Mouse (Mus musculus): Measurements from ENCODE around the gene Ywhah. TPM values are rescaled to one million over a fixed set of nuclear protein-coding genes. Genes with fewer than 3 reads are reported as not detected.
"Not testable (repeated sequence)": the region's sequence is repeated elsewhere in the genome, so short reads cannot be mapped to it uniquely, and the experiment has no call there.

The Ywhah gene
- polyA plus RNA-seq, 1 experiment = not detected

GRCm38 (mm10) chr5:33034916-33035315 is 16.3 kb downstream of the Ywhah start:
- Histone ChIP-seq H3K4me3 (ENCODE audit: insufficient read depth, low read depth, low read length) (no peak overlapping the region), H3K27ac (ENCODE audit: insufficient read depth, low read depth, low read length) (no peak overlapping the region), H3K4me1 (ENCODE audit: control insufficient read depth, insufficient read depth, low read length) (peaks cover 11% of the 10 kb centered on the region)
- 58% methylated on average over 3 of the region's 3 CpGs for WGBS
- TF ChIP-seq CTCF (IDR thresholded peaks at IDR 0.05; ENCODE audit: insufficient read depth, low read depth, low read length) (no peak), POLR2A (IDR thresholded peaks at IDR 0.05; ENCODE audit: insufficient read depth, low read depth, low read length) (no peak)

GRCm38 (mm10) chr5:33038656-33039509 is 20.3 kb downstream of the Ywhah start:
- Histone ChIP-seq H3K27ac (ENCODE audit: insufficient read depth, low read depth, low read length) (no peak overlapping the region), H3K4me1 (ENCODE audit: control insufficient read depth, insufficient read depth, low read length) (peaks cover 4% of the 10 kb centered on the region; the same call in 1 of the 2 replicates), H3K4me3 (ENCODE audit: insufficient read depth, low read depth, low read length) (no peak overlapping the region)
- WGBS = 45% methylated on average over 13 of the region's 13 CpGs
- TF ChIP-seq CTCF (IDR thresholded peaks at IDR 0.05; ENCODE audit: insufficient read depth, low read depth, low read length) (no peak), POLR2A (IDR thresholded peaks at IDR 0.05; ENCODE audit: insufficient read depth, low read depth, low read length) (no peak)

GRCm38 (mm10) chr5:33039510-33039911 is 20.9 kb downstream of the Ywhah start:
- no peak for TF ChIP-seq POLR2A (IDR thresholded peaks at IDR 0.05; ENCODE audit: insufficient read depth, low read depth, low read length)
- TF ChIP-seq CTCF (IDR thresholded peaks at IDR 0.05; ENCODE audit: insufficient read depth, low read depth, low read length) = peak; percentile 29; the same call in 1 of the 2 replicates
- H3K4me3 ChIP-seq (ENCODE audit: insufficient read depth, low read depth, low read length) = no peak overlapping the region
- no peaks in the 10 kb centered on the region for H3K4me1 ChIP-seq (ENCODE audit: control insufficient read depth, insufficient read depth, low read length)
- 5% methylated on average over 13 of the region's 13 CpGs for WGBS
- no peak overlapping the region for H3K27ac ChIP-seq (ENCODE audit: insufficient read depth, low read depth, low read length)

- not testable (repeated sequence) for H3K4me3 ChIP-seq (ENCODE audit: insufficient read depth, low read depth, low read length); H3K27ac ChIP-seq (ENCODE audit: insufficient read depth, low read depth, low read length); H3K4me1 ChIP-seq (ENCODE audit: control insufficient read depth, insufficient read depth, low read length)
- 87% methylated on average over 1 of the region's 1 CpGs for WGBS
Observed at GRCm38 (mm10) chr5:33040735-33041134, 22.1 kb downstream of the Ywhah start.

GRCm38 (mm10) chr5:33043397-33043796 is 24.8 kb downstream of the Ywhah start:
- WGBS = 85% methylated on average over 10 of the region's 10 CpGs
- H3K4me3 ChIP-seq (ENCODE audit: insufficient read depth, low read depth, low read length) = no peak overlapping the region
- TF ChIP-seq POLR2A (IDR thresholded peaks at IDR 0.05; ENCODE audit: insufficient read depth, low read depth, low read length) (no peak), CTCF (IDR thresholded peaks at IDR 0.05; ENCODE audit: insufficient read depth, low read depth, low read length) (no peak)
- H3K27ac ChIP-seq (ENCODE audit: insufficient read depth, low read depth, low read length) = no peak overlapping the region
- no peaks in the 10 kb centered on the region for H3K4me1 ChIP-seq (ENCODE audit: control insufficient read depth, insufficient read depth, low read length)

- H3K4me1 ChIP-seq (ENCODE audit: control insufficient read depth, insufficient read depth, low read length) = no peaks in the 10 kb centered on the region
- no peak overlapping the region for H3K27ac ChIP-seq (ENCODE audit: insufficient read depth, low read depth, low read length)
- TF ChIP-seq POLR2A (IDR thresholded peaks at IDR 0.05; ENCODE audit: insufficient read depth, low read depth, low read length) (no peak), CTCF (IDR thresholded peaks at IDR 0.05; ENCODE audit: insufficient read depth, low read depth, low read length) (no peak)
- WGBS = 96% methylated on average over 12 of the region's 12 CpGs
- no peak overlapping the region for H3K4me3 ChIP-seq (ENCODE audit: insufficient read depth, low read depth, low read length)
Observed at GRCm38 (mm10) chr5:33044636-33045315, 26.2 kb downstream of the Ywhah start.

- no peak overlapping the region for H3K27ac ChIP-seq (ENCODE audit: insufficient read depth, low read depth, low read length)
- TF ChIP-seq POLR2A (IDR thresholded peaks at IDR 0.05; ENCODE audit: insufficient read depth, low read depth, low read length) = no peak
- no peak overlapping the region for H3K4me3 ChIP-seq (ENCODE audit: insufficient read depth, low read depth, low read length)
- WGBS = 90% methylated on average over 6 of the region's 6 CpGs
- H3K4me1 ChIP-seq (ENCODE audit: control insufficient read depth, insufficient read depth, low read length) = no peaks in the 10 kb centered on the region
Observed at GRCm38 (mm10) chr5:33045316-33045705, 26.7 kb downstream of the Ywhah start.

GRCm38 (mm10) chr5:33052849-33053582 is 34.4 kb downstream of the Ywhah start:
- H3K4me1 ChIP-seq (ENCODE audit: control insufficient read depth, insufficient read depth, low read length) = no peaks in the 10 kb centered on the region
- 84% methylated on average over 14 of the region's 14 CpGs for WGBS
- no peak overlapping the region for H3K4me3 ChIP-seq (ENCODE audit: insufficient read depth, low read depth, low read length)
- no peak overlapping the region for H3K27ac ChIP-seq (ENCODE audit: insufficient read depth, low read depth, low read length)
- TF ChIP-seq POLR2A (IDR thresholded peaks at IDR 0.05; ENCODE audit: insufficient read depth, low read depth, low read length) (no peak), CTCF (IDR thresholded peaks at IDR 0.05; ENCODE audit: insufficient read depth, low read depth, low read length) (no peak)
